Mouse (Mus musculus) neural tube, embryonic 15.5 days (tissue): ENCODE results near the gene Rack1. TPM values are rescaled to one million over a fixed set of nuclear protein-coding genes. Genes with fewer than 3 reads are reported as not detected.
"Not testable (repeated sequence)": the region's sequence is repeated elsewhere in the genome, so short reads cannot be mapped to it uniquely, and the experiment has no call there.

Experiments
- ATAC-seq: fragments of 200-750 bp; cut with Nextera tagmentation; 2 replicates; pipeline ENCODE4 v1.8.0; 2017; ENCODE audit warnings: mild to moderate bottlenecking, moderate TSS enrichment, moderate library complexity; ENCODE audit not compliant: low FRiP score
- H3K27ac ChIP-seq: fragments of 300-500 bp; sonication (generic); replicated peaks from 2 replicates; pipeline ENCODE4 v1.5.1; 2015; ENCODE audit warnings: mild to moderate bottlenecking, inconsistent platforms
- H3K27me3 ChIP-seq: fragments of 300-500 bp; sonication (generic); replicated peaks from 2 replicates; pipeline ENCODE4 v1.6.1; 2015; ENCODE audit warnings: inconsistent platforms
- H3K36me3 ChIP-seq: fragments of 300-500 bp; sonication (generic); 2 replicates; pipeline ENCODE4 v1.6.1; 2015; ENCODE audit warnings: inconsistent platforms
- H3K4me1 ChIP-seq: fragments of 300-500 bp; sonication (generic); 2 replicates; pipeline ENCODE4 v1.6.1; 2015; ENCODE audit warnings: inconsistent platforms
- H3K4me2 ChIP-seq: fragments of 300-500 bp; sonication (generic); 2 replicates; pipeline ENCODE4 v1.6.1; 2015; ENCODE audit warnings: inconsistent platforms, mild to moderate bottlenecking, moderate library complexity
- H3K4me3 ChIP-seq: fragments of 300-500 bp; sonication (generic); replicated peaks from 2 replicates; pipeline ENCODE4 v1.5.1; 2015; ENCODE audit warnings: mild to moderate bottlenecking, inconsistent platforms
- H3K9ac ChIP-seq: fragments of 300-500 bp; sonication (generic); replicated peaks from 2 replicates; pipeline ENCODE4 v1.6.1; 2015; ENCODE audit warnings: mild to moderate bottlenecking, inconsistent platforms
- H3K9me3 ChIP-seq: fragments of 300-500 bp; sonication (generic); replicated peaks from 2 replicates; pipeline ENCODE4 v1.6.1; 2016; ENCODE audit warnings: inconsistent platforms
- WGBS: fragments of 180-500 bp; shearing (Covaris S2); methylation state at CpG from one replicate; pipeline ENCODE4 v1.1.7; 2015; ENCODE audit warnings: mixed read lengths; 5-methylcytosine and 5-hydroxymethylcytosine counted together
- polyA plus RNA-seq: library from polyadenylated mRNA; unstranded; fragments of >200 nt; fragmentation: Nextera tagmentation; extraction: Ambion mirVana; gene quantifications from 2 replicates; pipeline ENCODE4 v1.2.1, GENCODE M21; 2015

The Rack1 gene
- polyA plus RNA-seq, 1 experiment from 2014 or later = 351 TPM

- 40% methylated on average over 14 of the region's 14 CpGs for WGBS
- H3K9me3 ChIP-seq = no peaks in the 10 kb centered on the region
- H3K36me3 ChIP-seq = no peaks in the 10 kb centered on the region
- no peak overlapping the region for H3K9ac ChIP-seq
- H3K27ac ChIP-seq = no peak overlapping the region
- H3K27me3 ChIP-seq = peaks cover 22% of the 10 kb centered on the region
- peaks cover 26% of the 10 kb centered on the region for H3K4me1 ChIP-seq
- peak overlapping the region; percentile 72 for H3K4me2 ChIP-seq
- H3K4me3 ChIP-seq = peak overlapping the region; percentile 36
- no peak for ATAC-seq
Observed at GRCm38 (mm10) chr11:48822768-48823512, 22.8 kb downstream of the Rack1 start.

- peak overlapping the region; percentile 36 for H3K4me3 ChIP-seq
- H3K36me3 ChIP-seq = no peaks in the 10 kb centered on the region
- no peaks in the 10 kb centered on the region for H3K9me3 ChIP-seq
- ATAC-seq = peak; percentile 29; the same call in 1 of the 2 replicates
- H3K4me2 ChIP-seq = peak overlapping the region; percentile 72
- no peak overlapping the region for H3K27ac ChIP-seq
- peaks cover 26% of the 10 kb centered on the region for H3K4me1 ChIP-seq
- H3K9ac ChIP-seq = no peak overlapping the region; the same call in 1 of the 2 replicates
- WGBS = 1% methylated on average over 15 of the region's 15 CpGs
- peaks cover 22% of the 10 kb centered on the region for H3K27me3 ChIP-seq
Observed at GRCm38 (mm10) chr11:48823536-48823972, 23.4 kb downstream of the Rack1 start.

- H3K9ac ChIP-seq = no peak overlapping the region
- peaks cover 26% of the 10 kb centered on the region for H3K4me1 ChIP-seq
- 2% methylated on average over 22 of the region's 22 CpGs for WGBS
- peak overlapping the region; percentile 72 for H3K4me2 ChIP-seq
- H3K4me3 ChIP-seq = peak overlapping the region; percentile 36
- peaks cover 22% of the 10 kb centered on the region for H3K27me3 ChIP-seq
- no peaks in the 10 kb centered on the region for H3K9me3 ChIP-seq
- H3K36me3 ChIP-seq = no peaks in the 10 kb centered on the region
- no peak overlapping the region for H3K27ac ChIP-seq
- ATAC-seq = no peak
Observed at GRCm38 (mm10) chr11:48824311-48824830, 24.2 kb downstream of the Rack1 start.

- 0% methylated on average over 64 of the region's 92 CpGs for WGBS
- H3K9ac ChIP-seq = 0 out of 2 replicates have a peak within 1 kb of the TSS, but pooled peaks have one; percentile 5
- not testable (repeated sequence) for H3K36me3 ChIP-seq, H3K9me3 ChIP-seq
- ATAC-seq = peak; percentile 68
- H3K4me3 ChIP-seq = peak within 1 kb of the TSS; percentile 44
- H3K27me3 ChIP-seq = peaks cover 22% of the 10 kb centered on the region
- peak within 1 kb of the TSS; percentile 60 for H3K4me2 ChIP-seq
- H3K4me1 ChIP-seq = peaks cover 26% of the 10 kb centered on the region
- peak within 1 kb of the TSS; percentile 56 for H3K27ac ChIP-seq
Observed at GRCm38 (mm10) chr11:48825979-48826751, 26.0 kb downstream of the Rack1 start, which contains the start of the genes Trim7 and Gm12184. TSS of gene Trim7 (plus strand) at chr11:48826140. TSS of gene Gm12184 (minus strand) at chr11:48826655.

GRCm38 (mm10) chr11:48826752-48827096 is 26.6 kb downstream of the Rack1 start:
- Histone ChIP-seq H3K9ac (0 out of 2 replicates have a peak overlapping the region, but pooled peaks have one; percentile 5), H3K9me3 (no peaks in the 10 kb centered on the region), H3K27me3 (peaks cover 22% of the 10 kb centered on the region), H3K4me2 (peak overlapping the region; percentile 60), H3K4me1 (peaks cover 26% of the 10 kb centered on the region), H3K36me3 (no peaks in the 10 kb centered on the region), H3K4me3 (peak overlapping the region; percentile 44), H3K27ac (no peak overlapping the region; the same call in none of the 2 replicates)
- 0% methylated on average over 6 of the region's 6 CpGs for WGBS
- ATAC-seq = no peak

GRCm38 (mm10) chr11:48827926-48828325 is 27.8 kb downstream of the Rack1 start:
- H3K27me3 ChIP-seq = peaks cover 15% of the 10 kb centered on the region
- no peaks in the 10 kb centered on the region for H3K36me3 ChIP-seq
- WGBS = 76% methylated on average over 6 of the region's 6 CpGs
- no peak overlapping the region for H3K27ac ChIP-seq
- H3K4me1 ChIP-seq = peaks cover 26% of the 10 kb centered on the region
- no peaks in the 10 kb centered on the region for H3K9me3 ChIP-seq
- H3K9ac ChIP-seq = no peak overlapping the region
- ATAC-seq = no peak
- H3K4me2 ChIP-seq = no peak overlapping the region
- no peak overlapping the region for H3K4me3 ChIP-seq

- no peak for ATAC-seq
- WGBS = 80% methylated on average over 2 of the region's 2 CpGs
Observed at GRCm38 (mm10) chr11:48830279-48830678, 30.1 kb downstream of the Rack1 start.

GRCm38 (mm10) chr11:48831273-48831672 is 31.1 kb downstream of the Rack1 start:
- Histone ChIP-seq H3K4me3 (no peak overlapping the region), H3K4me2 (no peak overlapping the region), H3K9ac (no peak overlapping the region), H3K27ac (no peak overlapping the region), H3K27me3 (peaks cover 2% of the 10 kb centered on the region), H3K4me1 (peaks cover 8% of the 10 kb centered on the region), H3K9me3 (no peaks in the 10 kb centered on the region), H3K36me3 (no peaks in the 10 kb centered on the region)
- ATAC-seq = no peak
- 81% methylated on average over 2 of the region's 2 CpGs for WGBS

More at GRCm38 (mm10) chr11:48830279-48830678, 30.1 kb downstream of the Rack1 start:
- H3K27me3 ChIP-seq = peaks cover 2% of the 10 kb centered on the region
- no peak overlapping the region for H3K27ac ChIP-seq
- H3K9ac ChIP-seq = no peak overlapping the region
- no peaks in the 10 kb centered on the region for H3K36me3 ChIP-seq
- no peaks in the 10 kb centered on the region for H3K9me3 ChIP-seq
- no peak overlapping the region for H3K4me3 ChIP-seq
- peaks cover 8% of the 10 kb centered on the region for H3K4me1 ChIP-seq
- H3K4me2 ChIP-seq = no peak overlapping the region

- no peak for ATAC-seq
- no peaks in the 10 kb centered on the region for H3K9me3 ChIP-seq
- no peaks in the 10 kb centered on the region for H3K36me3 ChIP-seq
- H3K9ac ChIP-seq = no peak overlapping the region
- peaks cover 9% of the 10 kb centered on the region for H3K4me1 ChIP-seq
- no peaks in the 10 kb centered on the region; the same call in 1 of the 2 replicates for H3K27me3 ChIP-seq
- peak overlapping the region; percentile 48 for H3K4me3 ChIP-seq
- WGBS = 48% methylated on average over 9 of the region's 9 CpGs
- H3K27ac ChIP-seq = no peak overlapping the region
- peak overlapping the region; percentile 54 for H3K4me2 ChIP-seq
Observed at GRCm38 (mm10) chr11:48833078-48833730, 33.1 kb downstream of the Rack1 start.

GRCm38 (mm10) chr11:48833731-48834639 is 33.9 kb downstream of the Rack1 start:
- Histone ChIP-seq H3K9ac (peak overlapping the region; percentile 57), H3K27me3 (no peaks in the 10 kb centered on the region; the same call in 1 of the 2 replicates), H3K36me3 (no peaks in the 10 kb centered on the region), H3K4me1 (peaks cover 15% of the 10 kb centered on the region), H3K4me3 (peak overlapping the region; percentile 48), H3K27ac (peak overlapping the region; percentile 78), H3K9me3 (no peaks in the 10 kb centered on the region), H3K4me2 (peak overlapping the region; percentile 54)
- WGBS = under 1% methylated on average over 30 of the region's 30 CpGs
- peak; percentile 91 for ATAC-seq
